Mouse (Mus musculus): ENCODE results near the gene Kpna1. TPM values are rescaled to one million over a fixed set of nuclear protein-coding genes. Genes with fewer than 3 reads are reported as not detected.
"Not testable (repeated sequence)": the region's sequence is repeated elsewhere in the genome, so short reads cannot be mapped to it uniquely, and the experiment has no call there.

Gene Kpna1
- polyA plus RNA-seq, 1 experiment from 2014 or later, result 104 TPM

DNA sequence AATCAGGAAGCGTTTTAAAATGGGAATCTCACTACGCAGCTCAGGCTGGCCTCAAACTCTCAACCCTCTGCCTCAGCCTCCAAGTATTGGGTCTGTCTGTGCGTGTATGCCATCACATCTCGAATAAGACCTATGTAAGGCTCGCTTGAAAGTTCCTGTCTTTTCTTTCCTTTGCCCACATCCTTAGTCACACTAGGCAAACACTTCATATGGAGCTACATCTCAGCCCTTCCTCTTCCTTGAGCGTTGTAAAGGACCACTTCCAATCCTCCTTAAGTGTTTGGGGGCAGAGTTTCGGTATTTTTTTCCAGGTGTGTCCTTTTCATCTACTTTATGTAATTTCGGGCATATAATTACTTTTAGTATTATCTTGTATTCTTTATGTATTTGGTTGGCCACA, 76.4 kb downstream of the Kpna1 start:
- ATAC-seq (ENCODE audit: low FRiP score, low TSS enrichment) (no peak), DNase-seq (no peak)
- no peak overlapping the region for H3K27ac ChIP-seq (replicated peaks; ENCODE audit: low read depth, low read length)
- H3K27me3 ChIP-seq (ENCODE audit: control insufficient read depth, insufficient read depth, low read length), result no peaks in the 10 kb centered on the region
- H3K9me3 ChIP-seq (ENCODE audit: control insufficient read depth, low read length), result no peaks in the 10 kb centered on the region
- peaks cover 16% of the 10 kb centered on the region for H3K36me3 ChIP-seq (ENCODE audit: control insufficient read depth, insufficient read depth, low read length)
- 97% methylated on average over 8 of the region's 8 CpGs for WGBS
- H3K9ac ChIP-seq (replicated peaks; ENCODE audit: low read length), result no peak overlapping the region
- no peak overlapping the region for H3K4me2 ChIP-seq (ENCODE audit: low read length)
- H3K4me3 ChIP-seq (replicated peaks; ENCODE audit: low read depth, low read length), result no peak overlapping the region
- no peaks in the 10 kb centered on the region for H3K4me1 ChIP-seq (ENCODE audit: control insufficient read depth, insufficient read depth, low read length)

DNA sequence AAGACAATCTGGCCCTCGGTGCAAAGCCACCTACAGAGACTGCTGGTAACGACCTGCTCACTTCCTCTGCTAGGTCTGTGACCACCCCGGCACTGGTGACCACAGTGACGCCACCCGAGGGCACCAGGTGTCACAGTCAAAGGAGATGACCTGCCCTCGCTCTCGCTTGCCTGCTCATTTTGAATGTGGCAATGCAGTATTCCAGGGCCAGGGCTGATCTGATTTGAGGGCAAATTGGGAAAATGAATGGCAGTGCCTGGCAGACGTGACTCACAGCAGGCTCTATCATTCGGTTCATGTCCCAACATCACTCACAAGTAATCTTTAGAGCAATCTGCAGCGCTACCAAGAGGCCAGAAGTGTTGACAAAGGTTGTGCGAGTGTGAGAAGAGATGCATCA, 77.9 kb downstream of the Kpna1 start:
- no peak overlapping the region for H3K9ac ChIP-seq (replicated peaks; ENCODE audit: low read length)
- H3K27me3 ChIP-seq (ENCODE audit: control insufficient read depth, insufficient read depth, low read length), result no peaks in the 10 kb centered on the region
- DNase-seq, result no peak
- 91% methylated on average over 11 of the region's 11 CpGs for WGBS
- no peak for ATAC-seq (ENCODE audit: low FRiP score, low TSS enrichment)
- no peak overlapping the region for H3K4me3 ChIP-seq (replicated peaks; ENCODE audit: low read depth, low read length)
- no peaks in the 10 kb centered on the region for H3K9me3 ChIP-seq (ENCODE audit: control insufficient read depth, low read length)
- H3K27ac ChIP-seq (replicated peaks; ENCODE audit: low read depth, low read length), result no peak overlapping the region
- H3K36me3 ChIP-seq (ENCODE audit: control insufficient read depth, insufficient read depth, low read length), result peaks cover 6% of the 10 kb centered on the region
- H3K4me1 ChIP-seq (ENCODE audit: control insufficient read depth, insufficient read depth, low read length), result no peaks in the 10 kb centered on the region
- H3K4me2 ChIP-seq (ENCODE audit: low read length), result no peak overlapping the region

DNA sequence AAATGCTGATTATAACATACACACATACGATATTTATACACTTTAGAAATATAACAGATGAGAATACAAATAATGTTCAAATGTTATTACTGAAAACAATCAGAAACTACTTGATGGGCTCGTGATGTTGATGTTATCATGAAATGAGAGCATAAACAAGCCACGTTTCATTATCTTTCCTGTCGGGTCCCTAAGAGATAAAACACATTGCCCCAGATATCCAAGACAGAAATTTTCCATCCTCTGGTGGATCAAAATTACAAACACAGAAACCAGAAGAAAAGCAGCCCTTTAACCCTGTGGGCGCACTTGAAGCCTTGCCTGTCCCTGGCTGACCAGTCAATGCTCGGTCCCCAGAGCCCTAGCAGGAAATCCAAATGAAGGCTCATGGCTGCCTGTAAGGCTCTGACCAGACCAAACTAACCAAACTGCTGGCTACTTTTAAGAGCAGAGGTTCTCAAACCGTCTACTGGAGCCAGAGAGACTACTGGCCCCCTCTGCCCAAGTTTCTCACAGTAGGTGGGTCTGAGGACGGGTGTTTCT, 79.5 kb downstream of the Kpna1 start:
- Histone ChIP-seq H3K27me3 (ENCODE audit: control insufficient read depth, insufficient read depth, low read length) (no peaks in the 10 kb centered on the region), H3K27ac (replicated peaks; ENCODE audit: low read depth, low read length) (no peak overlapping the region), H3K9ac (replicated peaks; ENCODE audit: low read length) (no peak overlapping the region), H3K4me3 (replicated peaks; ENCODE audit: low read depth, low read length) (no peak overlapping the region), H3K9me3 (ENCODE audit: control insufficient read depth, low read length) (no peaks in the 10 kb centered on the region), H3K4me1 (ENCODE audit: control insufficient read depth, insufficient read depth, low read length) (no peaks in the 10 kb centered on the region), H3K4me2 (ENCODE audit: low read length) (no peak overlapping the region), H3K36me3 (ENCODE audit: control insufficient read depth, insufficient read depth, low read length) (no peaks in the 10 kb centered on the region)
- no peak for ATAC-seq (ENCODE audit: low FRiP score, low TSS enrichment)
- 89% methylated on average over 8 of the region's 8 CpGs for WGBS
- DNase-seq, result no peak

DNA sequence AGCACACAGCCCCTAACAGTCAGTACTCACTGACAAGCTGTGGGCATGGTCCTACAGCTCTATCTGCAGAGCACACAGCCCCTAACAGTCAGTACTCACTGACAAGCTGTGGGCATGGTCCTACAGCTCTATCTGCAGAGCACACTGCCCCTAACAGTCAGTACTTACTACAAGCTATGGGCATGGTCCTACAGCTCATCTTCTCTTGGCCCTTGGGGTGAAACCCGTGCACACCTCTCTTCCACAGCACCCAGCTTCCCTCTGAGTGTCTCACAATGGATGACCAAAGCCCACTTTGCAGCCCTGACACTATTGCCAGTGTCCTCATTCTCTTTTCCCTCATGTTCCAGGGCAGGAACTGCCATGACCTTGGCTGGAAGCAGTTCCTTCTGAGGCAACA, 84.0 kb downstream of the Kpna1 start:
- H3K36me3 ChIP-seq (ENCODE audit: control insufficient read depth, insufficient read depth, low read length); H3K27me3 ChIP-seq (ENCODE audit: control insufficient read depth, insufficient read depth, low read length); H3K9me3 ChIP-seq (ENCODE audit: control insufficient read depth, low read length); H3K9ac ChIP-seq (replicated peaks; ENCODE audit: low read length); H3K4me3 ChIP-seq (replicated peaks; ENCODE audit: low read depth, low read length); H3K27ac ChIP-seq (replicated peaks; ENCODE audit: low read depth, low read length); H3K4me1 ChIP-seq (ENCODE audit: control insufficient read depth, insufficient read depth, low read length); H3K4me2 ChIP-seq (ENCODE audit: low read length); DNase-seq; ATAC-seq (ENCODE audit: low FRiP score, low TSS enrichment): not testable (repeated sequence)
- WGBS, result 81% methylated on average over 1 of the region's 1 CpGs

DNA sequence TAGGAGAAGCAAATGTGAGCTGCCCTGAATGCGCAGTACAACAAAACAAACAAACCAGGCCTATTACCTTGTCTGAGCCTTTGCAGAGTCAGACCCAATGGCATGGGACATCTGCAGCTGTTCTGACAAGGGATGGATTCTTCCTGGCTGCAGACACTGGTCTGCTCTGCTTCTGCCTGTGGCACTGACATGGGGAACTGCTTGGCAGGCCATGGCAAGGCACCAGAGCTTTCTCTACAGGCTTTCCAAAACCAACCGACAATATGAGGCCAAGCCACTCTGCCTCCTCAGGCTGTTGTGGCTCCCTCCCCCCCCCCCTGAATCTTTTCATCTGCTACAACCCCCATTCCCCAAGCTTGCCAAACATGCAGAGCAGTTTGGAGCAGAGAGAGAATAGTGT, 84.8 kb downstream of the Kpna1 start:
- ATAC-seq (ENCODE audit: low FRiP score, low TSS enrichment) (no peak), DNase-seq (no peak)
- no peak overlapping the region for H3K4me3 ChIP-seq (replicated peaks; ENCODE audit: low read depth, low read length)
- 79% methylated on average over 2 of the region's 2 CpGs for WGBS
- H3K4me1 ChIP-seq (ENCODE audit: control insufficient read depth, insufficient read depth, low read length), result no peaks in the 10 kb centered on the region
- H3K27me3 ChIP-seq (ENCODE audit: control insufficient read depth, insufficient read depth, low read length), result no peaks in the 10 kb centered on the region
- H3K27ac ChIP-seq (replicated peaks; ENCODE audit: low read depth, low read length), result no peak overlapping the region
- H3K4me2 ChIP-seq (ENCODE audit: low read length), result no peak overlapping the region
- H3K9me3 ChIP-seq (ENCODE audit: control insufficient read depth, low read length), result no peaks in the 10 kb centered on the region
- H3K9ac ChIP-seq (replicated peaks; ENCODE audit: low read length), result no peak overlapping the region
- H3K36me3 ChIP-seq (ENCODE audit: control insufficient read depth, insufficient read depth, low read length), result no peaks in the 10 kb centered on the region

DNA sequence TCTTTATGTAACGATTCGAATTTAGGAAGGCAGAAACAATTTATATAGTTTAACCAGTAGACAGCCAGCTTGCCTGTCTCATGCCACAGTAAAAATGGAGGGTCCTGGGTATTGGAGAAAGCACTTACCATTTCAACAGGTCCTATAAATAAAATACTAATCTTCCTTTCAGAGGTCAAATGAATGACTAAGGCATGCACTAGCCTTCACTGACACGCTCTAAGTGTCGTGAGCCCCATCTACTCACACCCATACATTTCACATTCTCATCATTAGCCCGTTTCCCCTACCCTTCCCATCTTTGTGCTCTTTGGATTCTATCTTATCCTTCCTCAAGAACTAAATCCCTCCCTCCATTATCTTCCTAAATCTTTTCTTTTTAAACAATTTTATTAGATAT, 86.4 kb downstream of the Kpna1 start:
- H3K4me1 ChIP-seq (ENCODE audit: control insufficient read depth, insufficient read depth, low read length), result peaks cover 8% of the 10 kb centered on the region
- no peak for DNase-seq
- H3K27me3 ChIP-seq (ENCODE audit: control insufficient read depth, insufficient read depth, low read length), result no peaks in the 10 kb centered on the region
- no peaks in the 10 kb centered on the region for H3K9me3 ChIP-seq (ENCODE audit: control insufficient read depth, low read length)
- H3K9ac ChIP-seq (replicated peaks; ENCODE audit: low read length), result no peak overlapping the region
- H3K4me2 ChIP-seq (ENCODE audit: low read length), result no peak overlapping the region
- no peak for ATAC-seq (ENCODE audit: low FRiP score, low TSS enrichment)
- no peak overlapping the region for H3K4me3 ChIP-seq (replicated peaks; ENCODE audit: low read depth, low read length)
- 88% methylated on average over 5 of the region's 5 CpGs for WGBS
- H3K36me3 ChIP-seq (ENCODE audit: control insufficient read depth, insufficient read depth, low read length), result no peaks in the 10 kb centered on the region
- no peak overlapping the region for H3K27ac ChIP-seq (replicated peaks; ENCODE audit: low read depth, low read length)

DNA sequence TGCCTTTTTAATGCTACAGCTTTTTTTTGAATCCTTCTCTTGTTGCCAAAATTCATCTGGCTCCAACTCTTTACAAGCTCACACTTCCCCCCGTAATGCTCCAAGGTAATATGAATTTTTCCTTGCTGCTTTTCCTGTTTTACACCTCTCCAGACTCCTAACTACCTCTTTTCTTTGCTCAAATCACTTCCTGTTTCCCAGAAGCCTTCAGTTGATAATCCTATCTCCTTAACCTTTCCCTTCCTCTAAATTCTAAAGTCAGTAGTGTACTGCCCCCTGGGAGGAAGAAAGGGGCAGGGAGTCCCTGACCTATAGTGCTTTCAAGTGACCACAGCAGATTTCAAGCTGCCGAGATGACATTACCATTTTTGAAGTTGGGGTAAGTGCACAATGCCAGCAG, 89.1 kb downstream of the Kpna1 start:
- DNase-seq (no peak), ATAC-seq (ENCODE audit: low FRiP score, low TSS enrichment) (no peak)
- WGBS, result 82% methylated on average over 2 of the region's 2 CpGs
- Histone ChIP-seq H3K4me3 (replicated peaks; ENCODE audit: low read depth, low read length) (no peak overlapping the region), H3K9me3 (ENCODE audit: control insufficient read depth, low read length) (no peaks in the 10 kb centered on the region), H3K4me1 (ENCODE audit: control insufficient read depth, insufficient read depth, low read length) (peaks cover 21% of the 10 kb centered on the region), H3K27me3 (ENCODE audit: control insufficient read depth, insufficient read depth, low read length) (no peaks in the 10 kb centered on the region), H3K9ac (replicated peaks; ENCODE audit: low read length) (no peak overlapping the region), H3K4me2 (ENCODE audit: low read length) (no peak overlapping the region), H3K27ac (replicated peaks; ENCODE audit: low read depth, low read length) (no peak overlapping the region), H3K36me3 (ENCODE audit: control insufficient read depth, insufficient read depth, low read length) (no peaks in the 10 kb centered on the region)

DNA sequence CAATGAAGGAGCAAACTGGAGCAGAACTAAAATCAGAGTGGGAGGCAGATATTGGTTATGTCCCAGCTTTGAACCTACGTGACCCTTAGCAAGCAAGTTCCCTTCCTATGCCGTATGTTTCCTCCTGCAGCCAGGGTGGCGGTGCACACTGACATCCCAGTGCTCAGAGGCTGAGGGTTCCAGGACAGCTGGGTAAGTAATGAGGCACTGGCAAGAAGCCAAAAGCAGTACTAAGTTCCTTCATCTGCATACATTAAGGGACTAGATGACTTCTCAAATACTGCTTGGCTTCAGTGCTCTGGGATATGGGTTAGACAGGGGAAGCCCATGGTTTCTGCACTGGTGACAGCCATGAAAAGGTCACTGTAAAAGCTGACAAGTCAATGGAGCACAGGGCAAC, 89.8 kb downstream of the Kpna1 start:
- H3K4me3 ChIP-seq (replicated peaks; ENCODE audit: low read depth, low read length), result no peak overlapping the region
- no peak overlapping the region for H3K9ac ChIP-seq (replicated peaks; ENCODE audit: low read length)
- DNase-seq (peak; percentile 29), ATAC-seq (ENCODE audit: low FRiP score, low TSS enrichment) (no peak)
- H3K9me3 ChIP-seq (ENCODE audit: control insufficient read depth, low read length), result no peaks in the 10 kb centered on the region
- peaks cover 21% of the 10 kb centered on the region for H3K4me1 ChIP-seq (ENCODE audit: control insufficient read depth, insufficient read depth, low read length)
- no peaks in the 10 kb centered on the region for H3K27me3 ChIP-seq (ENCODE audit: control insufficient read depth, insufficient read depth, low read length)
- H3K36me3 ChIP-seq (ENCODE audit: control insufficient read depth, insufficient read depth, low read length), result no peaks in the 10 kb centered on the region
- H3K27ac ChIP-seq (replicated peaks; ENCODE audit: low read depth, low read length), result no peak overlapping the region
- no peak overlapping the region for H3K4me2 ChIP-seq (ENCODE audit: low read length)
- whole genome bisulfite sequencing, result 64% methylated on average over 3 of the region's 3 CpGs

DNA sequence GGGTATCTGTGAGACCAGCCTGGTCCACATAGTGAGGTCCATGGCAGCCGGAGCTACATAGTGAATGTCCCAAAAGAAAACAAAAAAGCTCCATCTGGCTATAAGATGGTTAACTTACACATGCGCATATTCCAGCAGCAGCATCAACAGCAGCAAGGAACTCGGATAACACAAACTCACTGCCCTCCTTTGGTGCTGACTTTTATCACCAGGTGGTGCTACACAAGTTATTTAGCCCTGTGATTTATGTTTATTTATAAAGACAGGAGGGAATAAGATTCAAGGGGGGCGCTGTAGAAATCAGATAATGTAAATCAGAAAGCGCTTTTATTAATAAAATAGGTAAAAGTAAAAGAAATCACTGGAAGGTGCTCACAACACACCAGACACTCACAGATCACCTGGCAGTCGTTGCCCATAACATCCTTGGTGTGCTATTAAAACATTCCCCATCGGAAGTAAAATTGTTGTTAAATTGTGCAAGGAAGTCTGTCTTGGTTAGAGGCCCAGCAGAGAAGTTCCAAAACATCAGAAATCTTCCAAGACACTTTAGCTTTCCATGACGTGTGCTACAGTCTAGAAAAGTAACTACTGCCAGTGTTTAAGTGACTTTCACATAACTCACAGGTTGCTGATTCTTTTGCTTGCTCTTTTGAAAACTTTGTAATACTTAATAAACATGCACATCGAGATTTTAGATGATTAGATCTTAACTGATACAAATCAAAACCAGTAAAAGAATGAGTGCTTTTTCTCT, 91.4 kb downstream of the Kpna1 start:
- 39% methylated on average over 9 of the region's 9 CpGs for WGBS
- Histone ChIP-seq H3K4me2 (ENCODE audit: low read length) (peak overlapping the region; percentile 83), H3K4me3 (replicated peaks; ENCODE audit: low read depth, low read length) (peak overlapping the region; percentile 76)

More for the DNA sequence above, 91.4 kb downstream of the Kpna1 start:
- DNase-seq (peak; percentile 34), ATAC-seq (ENCODE audit: low FRiP score, low TSS enrichment) (no peak)
- peaks cover 21% of the 10 kb centered on the region for H3K4me1 ChIP-seq (ENCODE audit: control insufficient read depth, insufficient read depth, low read length)
- H3K9me3 ChIP-seq (ENCODE audit: control insufficient read depth, low read length), result no peaks in the 10 kb centered on the region
- H3K27me3 ChIP-seq (ENCODE audit: control insufficient read depth, insufficient read depth, low read length), result no peaks in the 10 kb centered on the region
- no peaks in the 10 kb centered on the region for H3K36me3 ChIP-seq (ENCODE audit: control insufficient read depth, insufficient read depth, low read length)
- H3K27ac ChIP-seq (replicated peaks; ENCODE audit: low read depth, low read length), result no peak overlapping the region
- peak overlapping the region; percentile 84; the same call in 1 of the 2 replicates for H3K9ac ChIP-seq (replicated peaks; ENCODE audit: low read length)
